Mouse (Mus musculus): ENCODE data around the gene Rbm34. TPM values are rescaled to one million over a fixed set of nuclear protein-coding genes. Genes with fewer than 3 reads are reported as not detected.

Rbm34 gene
- total and polyA plus RNA-seq, 3 experiments: 24.8 to 42.7 (median 42.3) TPM

DNA sequence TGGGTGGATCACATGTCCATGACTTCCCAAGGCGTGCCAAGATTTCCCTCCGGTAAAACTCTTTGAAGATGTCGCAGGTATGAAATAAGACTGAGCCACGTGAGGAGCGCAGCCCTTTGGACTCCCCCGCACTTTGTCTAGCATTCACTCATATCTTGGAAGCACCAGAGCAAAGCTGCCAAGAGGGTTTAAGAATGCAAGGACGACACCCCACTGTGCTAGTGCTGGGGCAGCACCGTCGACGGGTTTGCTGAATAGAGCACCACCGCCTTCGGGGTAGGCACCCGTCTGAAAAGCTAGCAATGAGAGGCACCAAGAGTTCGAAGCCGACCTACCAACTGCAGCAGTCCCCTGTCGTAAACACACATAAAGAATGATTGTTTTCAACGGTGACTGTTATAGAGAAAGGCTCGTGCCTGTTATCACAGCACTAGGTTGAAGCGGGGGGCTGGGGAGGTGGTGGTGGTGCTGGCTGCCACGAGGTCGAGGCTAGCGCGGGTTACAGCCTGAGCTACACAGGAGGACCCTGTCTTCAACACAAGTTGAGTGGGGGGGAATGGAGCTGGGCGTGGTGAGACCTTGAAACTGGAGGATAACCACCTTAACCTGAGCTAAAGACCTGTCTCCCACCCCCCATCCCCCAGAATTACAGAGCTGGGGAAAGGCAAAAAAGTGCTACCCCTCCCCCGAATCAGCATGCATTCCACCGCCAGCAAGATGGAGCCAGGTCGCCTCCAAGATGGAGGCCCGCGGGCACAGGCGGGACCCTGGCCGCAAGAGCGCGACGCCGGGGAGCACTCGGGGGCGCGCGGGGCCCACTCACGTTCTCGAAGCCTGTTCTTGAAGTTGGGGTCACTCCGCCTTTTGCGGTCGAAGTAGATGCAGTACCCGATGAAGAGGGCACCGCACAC is 25.8 kb downstream of the Rbm34 start (continued):
- TF ChIP-seq POLR2AphosphoS2 (IDR thresholded peaks at IDR 0.05; ENCODE audit: low read depth, low read length) (no peak), MAFK (IDR thresholded peaks at IDR 0.05; ENCODE audit: insufficient replicate concordance, low read length) (no peak), CHD2 (IDR thresholded peaks at IDR 0.05; ENCODE audit: low read length) (0 out of 2 replicates have a peak, but pooled peaks have one; percentile 6), MEF2A (IDR thresholded peaks at IDR 0.05; ENCODE audit: borderline replicate concordance, low read depth, low read length) (no peak)

GRCm38 (mm10) chr8:126943565-126943964 is 27.3 kb downstream of the Rbm34 start:
- Histone ChIP-seq H3K36me3 (replicated peaks in 1 of 2; ENCODE audit: control insufficient read depth in 1 of 2, insufficient read depth in 1 of 2, low read length in 1 of 2) (peaks cover 13 to 58% of the 10 kb centered on the region in 2 experiments), H3K4me1 (ENCODE audit: control insufficient read depth in 1 of 2, insufficient read depth in 2 of 2) (peaks cover 2 to 33% of the 10 kb centered on the region in 2 experiments; a peak in 3 of 4 replicates), H3K79me2 (replicated peaks; ENCODE audit: control insufficient read depth, extremely low read depth, insufficient read depth, poor library complexity, severe bottlenecking) (peaks cover 65% of the 10 kb centered on the region), H3K9ac (ENCODE audit: insufficient read depth, low read depth) (peak overlapping the region; percentile 96), H3K4me3 (replicated peaks in 1 of 3; ENCODE audit: low read depth in 2 of 3, low read length in 2 of 3, poor library complexity in 1 of 3) (peak overlapping the region; percentile 79 to 91 (median 83)), H3K9me3 (replicated peaks; ENCODE audit: low read length) (no peaks in the 10 kb centered on the region), H3K27me3 (replicated peaks) (no peaks in the 10 kb centered on the region), H3K4me2 (ENCODE audit: insufficient read depth, low read depth, poor library complexity, severe bottlenecking) (peak overlapping the region; percentile 64), H3K27ac (ENCODE audit: insufficient read depth, low read depth) (no peak overlapping the region)
- dilution Hi-C loops (cut with MboI; ENCODE audit: extremely low pct_ligation_motif_present, extremely low pct_unique_long_range_greater_than_20kb, low sequenced_read_pairs): no loop called here
- DNase-seq (ENCODE audit: extremely low read depth): no peak
- in situ Hi-C loops (cut with MboI; ENCODE audit: low pct_ligation_motif_present, low pct_unique_long_range_greater_than_20kb, low sequenced_read_pairs): loop anchor here (5.0 kb wide), 1 partner anchor 34 kb away; no protein-coding TSS in a partner anchor
- TF ChIP-seq CHD1 (IDR thresholded peaks at IDR 0.05; ENCODE audit: low read depth, low read length) (peak; percentile 17; the same call in 1 of the 2 replicates), CTCF (conservative IDR thresholded peaks at IDR 0.05 in 1 of 2, IDR thresholded peaks at IDR 0.05 in 1 of 2; ENCODE audit: low read depth in 2 of 2, low read length in 2 of 2) (no peak)

DNA sequence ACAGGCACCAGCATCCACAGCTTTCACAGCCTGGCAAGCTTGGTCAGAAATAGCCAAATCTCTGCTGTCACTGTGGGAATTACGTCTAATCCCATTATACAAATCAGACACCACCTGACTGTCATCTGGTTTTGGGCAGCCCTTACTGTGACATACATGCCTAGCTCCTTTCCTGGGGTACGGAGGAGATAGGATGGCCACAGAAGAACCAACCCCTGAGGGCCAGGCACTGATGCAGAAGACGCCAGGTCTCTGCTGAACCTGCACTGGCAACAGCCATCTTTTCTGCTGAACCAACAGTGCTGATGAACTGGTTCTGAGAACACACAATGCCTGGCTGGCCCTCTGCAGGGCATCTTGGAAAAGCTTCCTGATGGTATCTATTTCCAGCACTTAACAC is 33.5 kb downstream of the Rbm34 start:
- dilution Hi-C loops (cut with MboI; ENCODE audit: extremely low pct_ligation_motif_present, extremely low pct_unique_long_range_greater_than_20kb, low sequenced_read_pairs): no loop called here
- Histone ChIP-seq H3K27ac (ENCODE audit: insufficient read depth, low read depth) (no peak overlapping the region), H3K4me3 (replicated peaks in 1 of 3; ENCODE audit: low read depth in 2 of 3, low read length in 2 of 3, poor library complexity in 1 of 3) (no peak overlapping the region), H3K4me1 (ENCODE audit: control insufficient read depth in 1 of 2, insufficient read depth in 2 of 2) (peaks cover 7 to 42% of the 10 kb centered on the region in 2 experiments; a peak in 3 of 4 replicates), H3K4me2 (ENCODE audit: insufficient read depth, low read depth, poor library complexity, severe bottlenecking) (no peak overlapping the region), H3K36me3 (replicated peaks in 1 of 2; ENCODE audit: control insufficient read depth in 1 of 2, insufficient read depth in 1 of 2, low read length in 1 of 2) (peaks cover 60 to 88% of the 10 kb centered on the region in 2 experiments), H3K9me3 (replicated peaks; ENCODE audit: low read length) (no peaks in the 10 kb centered on the region), H3K79me2 (replicated peaks; ENCODE audit: control insufficient read depth, extremely low read depth, insufficient read depth, poor library complexity, severe bottlenecking) (peaks cover 72% of the 10 kb centered on the region), H3K9ac (ENCODE audit: insufficient read depth, low read depth) (no peak overlapping the region), H3K27me3 (replicated peaks) (no peaks in the 10 kb centered on the region)
- DNase-seq (ENCODE audit: extremely low read depth): no peak
- in situ Hi-C loops (cut with MboI; ENCODE audit: low pct_ligation_motif_present, low pct_unique_long_range_greater_than_20kb, low sequenced_read_pairs): no loop called here
- peak; percentile 13 for TF ChIP-seq POLR2A (IDR thresholded peaks at IDR 0.05; ENCODE audit: low read depth, low read length)
- TF ChIP-seq E2F4 (IDR thresholded peaks at IDR 0.05; ENCODE audit: insufficient replicate concordance, low read depth, low read length): no peak

- H3K27me3 ChIP-seq (replicated peaks): no peaks in the 10 kb centered on the region
- DNase-seq (ENCODE audit: extremely low read depth): no peak
- TF ChIP-seq POLR2AphosphoS2 (IDR thresholded peaks at IDR 0.05; ENCODE audit: low read depth, low read length) (no peak), MEF2A (IDR thresholded peaks at IDR 0.05; ENCODE audit: borderline replicate concordance, low read depth, low read length) (no peak), ZMIZ1 (IDR thresholded peaks at IDR 0.05; ENCODE audit: low read depth, low read length) (no peak), KAT2A (IDR thresholded peaks at IDR 0.05; ENCODE audit: insufficient replicate concordance, low read length) (no peak), MAFK (IDR thresholded peaks at IDR 0.05; ENCODE audit: insufficient replicate concordance, low read length) (no peak), NRF1 (IDR thresholded peaks at IDR 0.05; ENCODE audit: low read depth, low read length) (no peak), HCFC1 (IDR thresholded peaks at IDR 0.05; ENCODE audit: low read depth, low read length) (no peak), UBTF (IDR thresholded peaks at IDR 0.05; ENCODE audit: low read depth, low read length) (no peak), MAX (IDR thresholded peaks at IDR 0.05; ENCODE audit: low read length) (no peak), CTCF (conservative IDR thresholded peaks at IDR 0.05 in 1 of 2, IDR thresholded peaks at IDR 0.05 in 1 of 2; ENCODE audit: low read depth in 2 of 2, low read length in 2 of 2) (peak; percentile 14 to 63; a peak in 2 of 4 replicates), ZNF384 (IDR thresholded peaks at IDR 0.05; ENCODE audit: low read depth, low read length) (peak; percentile 10; the same call in 1 of the 2 replicates), SMC3 (IDR thresholded peaks at IDR 0.05; ENCODE audit: low read depth, low read length) (no peak), CHD2 (IDR thresholded peaks at IDR 0.05; ENCODE audit: low read length) (no peak), PAX5 (IDR thresholded peaks at IDR 0.05; ENCODE audit: low read length) (no peak), SIN3A (IDR thresholded peaks at IDR 0.05; ENCODE audit: low read length) (no peak), POLR2A (IDR thresholded peaks at IDR 0.05; ENCODE audit: low read depth, low read length) (no peak), MYC (IDR thresholded peaks at IDR 0.05; ENCODE audit: low read depth, low read length) (0 out of 2 replicates have a peak, but pooled peaks have one; percentile 59), ZKSCAN1 (IDR thresholded peaks at IDR 0.05; ENCODE audit: borderline replicate concordance, low read depth, low read length) (no peak)
These were observed 34.9 kb downstream of the Rbm34 start for GRCm38 (mm10) chr8:126935932-126936331.

More at GRCm38 (mm10) chr8:126935932-126936331, 34.9 kb downstream of the Rbm34 start:
- dilution Hi-C loops (cut with MboI; ENCODE audit: extremely low pct_ligation_motif_present, extremely low pct_unique_long_range_greater_than_20kb, low sequenced_read_pairs) (no loop called here), in situ Hi-C loops (cut with MboI; ENCODE audit: low pct_ligation_motif_present, low pct_unique_long_range_greater_than_20kb, low sequenced_read_pairs) (no loop called here)
- Histone ChIP-seq H3K27ac (ENCODE audit: insufficient read depth, low read depth) (no peak overlapping the region), H3K4me2 (ENCODE audit: insufficient read depth, low read depth, poor library complexity, severe bottlenecking) (no peak overlapping the region), H3K36me3 (replicated peaks in 1 of 2; ENCODE audit: control insufficient read depth in 1 of 2, insufficient read depth in 1 of 2, low read length in 1 of 2) (peaks cover 72 to 91% of the 10 kb centered on the region in 2 experiments), H3K9me3 (replicated peaks; ENCODE audit: low read length) (no peaks in the 10 kb centered on the region), H3K79me2 (replicated peaks; ENCODE audit: control insufficient read depth, extremely low read depth, insufficient read depth, poor library complexity, severe bottlenecking) (peaks cover 58% of the 10 kb centered on the region), H3K4me3 (replicated peaks in 1 of 3; ENCODE audit: low read depth in 2 of 3, low read length in 2 of 3, poor library complexity in 1 of 3) (no peak overlapping the region), H3K4me1 (ENCODE audit: control insufficient read depth in 1 of 2, insufficient read depth in 2 of 2) (peaks cover 7 to 36% of the 10 kb centered on the region in 2 experiments; a peak in 3 of 4 replicates), H3K9ac (ENCODE audit: insufficient read depth, low read depth) (no peak overlapping the region)

Data from CH12.LX (cell line).